Mouse (Mus musculus): ENCODE data around the gene Eef2k. TPM values are rescaled to one million over a fixed set of nuclear protein-coding genes. Genes with fewer than 3 reads are reported as not detected.

The Eef2k gene
- polyA plus RNA-seq (2015; fragmentation: Nextera tagmentation; extraction: Ambion mirVana), result 27.9 and 31.1 TPM in 2 replicates

DNA sequence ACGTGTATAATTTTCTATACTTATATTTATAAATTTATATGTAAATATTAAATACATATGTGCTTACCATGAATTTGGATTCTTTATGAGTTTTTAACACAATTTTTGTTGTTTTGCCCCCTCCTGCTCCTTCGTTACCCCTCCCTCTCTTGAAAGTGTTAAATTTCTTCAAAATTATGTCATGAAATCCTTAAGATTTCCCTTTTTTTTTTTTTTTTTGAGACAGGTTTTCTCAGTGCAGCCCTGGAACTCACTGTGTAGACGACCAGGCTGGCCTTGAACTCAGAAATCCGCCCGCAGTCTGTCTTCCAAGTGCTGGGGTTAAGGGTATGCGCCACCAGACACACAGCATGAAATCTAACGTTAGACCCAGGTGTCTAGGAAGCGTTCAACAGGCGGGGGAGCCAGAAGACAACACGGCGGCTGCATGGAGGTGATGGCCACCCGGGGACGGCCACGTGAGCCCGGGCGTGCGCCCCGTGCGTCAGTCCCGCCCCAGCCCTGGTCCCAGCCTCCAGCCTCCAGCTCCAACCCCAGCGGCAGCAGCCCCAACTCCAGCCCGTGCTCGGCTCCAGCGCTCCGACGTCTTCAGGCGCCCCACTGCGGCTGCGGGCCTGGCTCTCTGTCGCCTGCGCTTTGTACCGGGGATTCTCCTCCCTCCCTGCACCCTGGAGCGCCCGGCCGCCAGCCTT, at the start of gene Eef2k:
TSS of gene Eef2k (plus strand) at position 487 of the 692 bp plus-strand sequence.
- Histone ChIP-seq H3K4me1 (ENCODE audit: insufficient read depth, low read length) (peaks cover 12% of the 10 kb centered on the region; the same call in 1 of the 2 replicates), H3K9ac (replicated peaks; ENCODE audit: low read length) (peak within 1 kb of the TSS; percentile 96), H3K9me3 (ENCODE audit: low read length) (no peaks in the 10 kb centered on the region), H3K4me2 (replicated peaks; ENCODE audit: low read depth, low read length) (peak within 1 kb of the TSS; percentile 88), H3K27ac (ENCODE audit: low read length) (peak within 1 kb of the TSS; percentile 92), H3K4me3 (ENCODE audit: low read length) (peak within 1 kb of the TSS; percentile 77), H3K27me3 (ENCODE audit: insufficient read depth, low read length) (no peaks in the 10 kb centered on the region), H3K36me3 (ENCODE audit: insufficient read depth, low read length) (no peaks in the 10 kb centered on the region)
- WGBS, result 3% methylated on average over 35 of the region's 35 CpGs
- peak; percentile 95 for ATAC-seq (ENCODE audit: low FRiP score, low TSS enrichment)

DNA sequence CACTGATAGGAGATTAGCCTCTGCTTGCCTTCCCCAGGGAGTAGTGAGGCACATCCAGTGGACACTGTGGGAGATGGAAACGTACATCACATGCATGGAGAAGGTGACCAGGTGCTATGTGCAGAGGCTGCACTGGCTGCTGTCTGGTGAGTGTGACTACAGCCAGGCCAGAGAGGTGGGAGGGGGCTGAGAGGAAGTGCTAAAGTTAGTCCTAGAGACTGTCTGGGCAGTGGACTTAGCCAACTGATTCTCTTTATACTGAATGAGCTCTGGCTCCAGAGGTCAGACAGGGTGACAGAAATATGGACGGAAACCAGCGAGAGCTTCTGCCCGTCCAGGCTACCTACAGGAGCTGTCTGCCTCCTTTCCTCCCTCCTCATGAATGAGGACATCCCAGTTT, 47.1 kb upstream of the Eef2k start:
- Histone ChIP-seq H3K4me2 (replicated peaks; ENCODE audit: low read depth, low read length) (no peak overlapping the region), H3K9me3 (ENCODE audit: low read length) (no peaks in the 10 kb centered on the region), H3K27ac (ENCODE audit: low read length) (no peak overlapping the region), H3K4me1 (ENCODE audit: insufficient read depth, low read length) (no peaks in the 10 kb centered on the region), H3K36me3 (ENCODE audit: insufficient read depth, low read length) (no peaks in the 10 kb centered on the region), H3K9ac (replicated peaks; ENCODE audit: low read length) (no peak overlapping the region), H3K4me3 (ENCODE audit: low read length) (no peak overlapping the region), H3K27me3 (ENCODE audit: insufficient read depth, low read length) (no peaks in the 10 kb centered on the region)
- 53% methylated on average over 4 of the region's 4 CpGs for WGBS
- no peak for ATAC-seq (ENCODE audit: low FRiP score, low TSS enrichment)

DNA sequence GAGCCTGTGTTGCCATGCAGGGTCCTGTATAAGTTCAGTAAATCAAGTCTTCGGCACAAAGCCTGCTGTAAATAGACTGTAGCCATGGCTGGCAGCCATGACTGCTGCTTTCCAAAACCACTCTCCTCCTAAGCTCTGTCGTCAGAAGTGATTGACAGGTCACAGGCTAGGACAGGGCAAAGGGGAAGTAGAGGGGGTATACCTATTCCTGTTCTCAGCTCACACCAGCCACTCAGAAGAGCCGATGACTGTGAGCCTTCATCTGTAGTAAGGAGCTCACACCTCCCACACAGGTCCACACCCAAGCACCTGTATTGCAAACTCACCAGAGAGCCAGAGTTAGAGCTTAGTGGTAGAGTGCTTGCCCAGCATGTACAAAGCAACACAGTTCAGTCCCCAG, 46.3 kb upstream of the Eef2k start:
- Histone ChIP-seq H3K36me3 (ENCODE audit: insufficient read depth, low read length) (no peaks in the 10 kb centered on the region), H3K4me1 (ENCODE audit: insufficient read depth, low read length) (no peaks in the 10 kb centered on the region), H3K27ac (ENCODE audit: low read length) (no peak overlapping the region), H3K9ac (replicated peaks; ENCODE audit: low read length) (no peak overlapping the region), H3K4me2 (replicated peaks; ENCODE audit: low read depth, low read length) (no peak overlapping the region), H3K27me3 (ENCODE audit: insufficient read depth, low read length) (no peaks in the 10 kb centered on the region), H3K9me3 (ENCODE audit: low read length) (no peaks in the 10 kb centered on the region), H3K4me3 (ENCODE audit: low read length) (no peak overlapping the region)
- no peak for ATAC-seq (ENCODE audit: low FRiP score, low TSS enrichment)
- 67% methylated on average over 3 of the region's 3 CpGs for WGBS

DNA sequence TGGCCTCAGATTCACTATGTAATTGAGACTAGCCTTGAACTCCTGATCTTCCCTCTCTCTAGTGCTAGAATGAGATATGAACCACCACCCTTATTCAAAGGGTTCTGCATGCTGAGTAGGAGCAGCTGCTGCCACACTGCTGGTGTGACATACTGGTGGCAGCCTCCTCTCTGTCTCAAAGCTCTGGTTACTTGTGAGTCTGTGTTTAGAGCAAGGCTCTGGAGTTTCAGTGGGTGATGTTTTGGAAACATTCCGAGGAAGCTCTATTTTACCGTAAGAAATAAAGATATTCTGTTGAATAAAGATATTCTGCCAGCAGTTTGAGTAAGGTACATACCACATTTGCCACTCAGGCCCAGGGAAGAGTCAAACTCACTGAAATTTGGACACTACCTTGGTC, 39.4 kb upstream of the Eef2k start:
- ATAC-seq (ENCODE audit: low FRiP score, low TSS enrichment), result no peak
- 94% methylated on average over 2 of the region's 2 CpGs for WGBS

DNA sequence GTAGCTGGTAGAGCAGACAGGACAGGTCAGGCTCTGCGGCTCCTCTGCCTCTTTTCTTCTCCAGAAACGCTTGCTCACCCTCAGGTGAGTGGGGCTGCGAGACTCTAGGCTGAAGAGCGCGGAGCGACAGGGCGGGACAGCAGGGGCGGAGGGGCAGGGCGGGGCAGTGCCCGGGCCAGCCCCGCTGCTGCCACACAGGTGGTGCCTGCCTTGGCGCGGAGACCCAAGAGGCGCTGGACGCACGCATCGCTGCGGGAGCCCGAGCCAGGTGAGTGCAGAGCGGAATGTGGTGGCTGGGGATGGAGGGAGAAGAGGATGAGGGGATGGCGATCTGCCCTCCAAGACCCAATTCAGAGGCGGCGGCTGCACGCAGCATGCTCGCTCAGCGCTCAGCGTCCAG, 32.9 kb upstream of the Eef2k start:
- Histone ChIP-seq H3K9ac (replicated peaks; ENCODE audit: low read length) (no peak overlapping the region; the same call in 1 of the 2 replicates), H3K27ac (ENCODE audit: low read length) (no peak overlapping the region), H3K9me3 (ENCODE audit: low read length) (no peaks in the 10 kb centered on the region), H3K4me3 (ENCODE audit: low read length) (peak overlapping the region; percentile 36), H3K36me3 (ENCODE audit: insufficient read depth, low read length) (no peaks in the 10 kb centered on the region), H3K4me1 (ENCODE audit: insufficient read depth, low read length) (peaks cover 4% of the 10 kb centered on the region; the same call in 1 of the 2 replicates), H3K4me2 (replicated peaks; ENCODE audit: low read depth, low read length) (peak overlapping the region; percentile 59), H3K27me3 (ENCODE audit: insufficient read depth, low read length) (no peaks in the 10 kb centered on the region)
- WGBS, result 2% methylated on average over 26 of the region's 27 CpGs
- peak; percentile 67 for ATAC-seq (ENCODE audit: low FRiP score, low TSS enrichment)

More for the DNA sequence above, 39.4 kb upstream of the Eef2k start:
- Histone ChIP-seq H3K4me2 (replicated peaks; ENCODE audit: low read depth, low read length) (no peak overlapping the region), H3K9me3 (ENCODE audit: low read length) (no peaks in the 10 kb centered on the region), H3K27me3 (ENCODE audit: insufficient read depth, low read length) (no peaks in the 10 kb centered on the region), H3K36me3 (ENCODE audit: insufficient read depth, low read length) (no peaks in the 10 kb centered on the region), H3K4me3 (ENCODE audit: low read length) (no peak overlapping the region), H3K4me1 (ENCODE audit: insufficient read depth, low read length) (no peaks in the 10 kb centered on the region), H3K9ac (replicated peaks; ENCODE audit: low read length) (no peak overlapping the region), H3K27ac (ENCODE audit: low read length) (no peak overlapping the region)

GRCm38 (mm10) chr7:120811834-120812415, 30.7 kb upstream of the Eef2k start, which contains the start of gene Gm5737:
TSS of gene Gm5737 (plus strand) at chr7:120812365.
- 74% methylated on average over 6 of the region's 6 CpGs for WGBS
- no peaks in the 10 kb centered on the region for H3K9me3 ChIP-seq (ENCODE audit: low read length)
- 0 out of 2 replicates have a peak, but pooled peaks cover 3% of the 10 kb centered on the region for H3K27me3 ChIP-seq (ENCODE audit: insufficient read depth, low read length)
- peaks cover 4% of the 10 kb centered on the region; the same call in 1 of the 2 replicates for H3K4me1 ChIP-seq (ENCODE audit: insufficient read depth, low read length)
- no peak within 1 kb of the TSS for H3K4me3 ChIP-seq (ENCODE audit: low read length)
- H3K27ac ChIP-seq (ENCODE audit: low read length), result no peak within 1 kb of the TSS
- H3K36me3 ChIP-seq (ENCODE audit: insufficient read depth, low read length), result no peaks in the 10 kb centered on the region
- no peak for ATAC-seq (ENCODE audit: low FRiP score, low TSS enrichment)
- H3K4me2 ChIP-seq (replicated peaks; ENCODE audit: low read depth, low read length), result no peak within 1 kb of the TSS
- H3K9ac ChIP-seq (replicated peaks; ENCODE audit: low read length), result no peak within 1 kb of the TSS

- WGBS, result 89% methylated on average over 6 of the region's 6 CpGs
Measured at GRCm38 (mm10) chr7:120817552-120817951, 25.1 kb upstream of the Eef2k start.

DNA sequence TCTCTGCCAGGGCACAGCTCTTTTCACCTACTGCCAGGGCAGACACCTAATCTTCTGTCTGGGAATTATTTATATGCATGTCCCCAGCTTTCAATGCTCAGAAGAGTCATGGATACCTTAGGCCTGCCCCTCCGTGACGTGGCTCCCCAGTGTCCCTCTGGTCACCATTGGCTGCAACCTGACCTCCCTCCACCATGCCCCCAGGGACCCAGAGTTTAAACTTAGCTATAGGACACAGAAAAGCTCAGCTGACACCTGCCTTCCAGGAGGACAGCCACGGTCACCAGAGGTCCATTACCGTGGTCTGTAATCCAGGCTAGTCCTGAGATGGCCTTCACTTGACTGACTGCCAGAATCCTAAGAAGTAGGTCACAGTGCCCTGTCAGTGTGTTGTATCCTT, 23.2 kb upstream of the Eef2k start:
- H3K4me2 ChIP-seq (replicated peaks; ENCODE audit: low read depth, low read length), result no peak overlapping the region
- no peaks in the 10 kb centered on the region for H3K36me3 ChIP-seq (ENCODE audit: insufficient read depth, low read length)
- no peak overlapping the region for H3K9ac ChIP-seq (replicated peaks; ENCODE audit: low read length)
- H3K27me3 ChIP-seq (ENCODE audit: insufficient read depth, low read length), result 0 out of 2 replicates have a peak, but pooled peaks cover 3% of the 10 kb centered on the region
- no peak for ATAC-seq (ENCODE audit: low FRiP score, low TSS enrichment)
- no peaks in the 10 kb centered on the region for H3K4me1 ChIP-seq (ENCODE audit: insufficient read depth, low read length)
- H3K4me3 ChIP-seq (ENCODE audit: low read length), result no peak overlapping the region
- no peaks in the 10 kb centered on the region for H3K9me3 ChIP-seq (ENCODE audit: low read length)
- no peak overlapping the region for H3K27ac ChIP-seq (ENCODE audit: low read length)
- 75% methylated on average over 4 of the region's 4 CpGs for WGBS

More at GRCm38 (mm10) chr7:120817552-120817951, 25.1 kb upstream of the Eef2k start:
- H3K9ac ChIP-seq (replicated peaks; ENCODE audit: low read length), result no peak overlapping the region
- no peaks in the 10 kb centered on the region for H3K4me1 ChIP-seq (ENCODE audit: insufficient read depth, low read length)
- no peak overlapping the region for H3K4me3 ChIP-seq (ENCODE audit: low read length)
- no peak overlapping the region for H3K4me2 ChIP-seq (replicated peaks; ENCODE audit: low read depth, low read length)
- no peak overlapping the region for H3K27ac ChIP-seq (ENCODE audit: low read length)
- H3K27me3 ChIP-seq (ENCODE audit: insufficient read depth, low read length), result 0 out of 2 replicates have a peak, but pooled peaks cover 3% of the 10 kb centered on the region
- no peak for ATAC-seq (ENCODE audit: low FRiP score, low TSS enrichment)
- no peaks in the 10 kb centered on the region for H3K9me3 ChIP-seq (ENCODE audit: low read length)
- H3K36me3 ChIP-seq (ENCODE audit: insufficient read depth, low read length), result no peaks in the 10 kb centered on the region

DNA sequence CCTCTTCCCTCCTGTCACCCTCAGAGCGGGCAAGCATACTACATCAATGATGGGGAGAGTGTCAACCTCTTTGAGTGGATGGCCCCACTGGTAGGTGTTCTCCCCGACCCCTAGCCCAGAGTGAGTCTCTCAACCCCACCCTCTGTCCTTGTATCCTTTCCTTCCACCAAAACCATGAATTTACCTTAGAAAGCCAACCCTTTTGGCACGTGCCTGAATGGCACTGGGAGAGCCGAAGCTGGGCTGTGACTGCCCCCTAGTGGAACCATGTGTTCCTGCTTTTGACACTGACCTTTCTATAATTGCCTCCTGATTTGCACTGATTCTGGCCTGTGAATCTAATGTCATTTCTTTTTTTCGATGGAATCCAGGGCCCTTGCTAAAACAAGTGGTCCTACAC, 19.4 kb upstream of the Eef2k start:
- H3K4me3 ChIP-seq (ENCODE audit: low read length), result no peak overlapping the region
- 23% methylated on average over 5 of the region's 5 CpGs for WGBS
- H3K4me2 ChIP-seq (replicated peaks; ENCODE audit: low read depth, low read length), result no peak overlapping the region
- 0 out of 2 replicates have a peak, but pooled peaks have one; percentile 11 for ATAC-seq (ENCODE audit: low FRiP score, low TSS enrichment)
- no peaks in the 10 kb centered on the region for H3K27me3 ChIP-seq (ENCODE audit: insufficient read depth, low read length)
- no peak overlapping the region for H3K9ac ChIP-seq (replicated peaks; ENCODE audit: low read length)
- H3K36me3 ChIP-seq (ENCODE audit: insufficient read depth, low read length), result no peaks in the 10 kb centered on the region
- H3K9me3 ChIP-seq (ENCODE audit: low read length), result no peaks in the 10 kb centered on the region
- H3K27ac ChIP-seq (ENCODE audit: low read length), result no peak overlapping the region
- no peaks in the 10 kb centered on the region for H3K4me1 ChIP-seq (ENCODE audit: insufficient read depth, low read length)

GRCm38 (mm10) chr7:120825097-120825496, 17.5 kb upstream of the Eef2k start:
- H3K27me3 ChIP-seq (ENCODE audit: insufficient read depth, low read length), result no peaks in the 10 kb centered on the region
- no peak overlapping the region for H3K9ac ChIP-seq (replicated peaks; ENCODE audit: low read length)
- H3K36me3 ChIP-seq (ENCODE audit: insufficient read depth, low read length), result no peaks in the 10 kb centered on the region
- no peaks in the 10 kb centered on the region for H3K9me3 ChIP-seq (ENCODE audit: low read length)
- 72% methylated on average over 2 of the region's 2 CpGs for WGBS
- no peak for ATAC-seq (ENCODE audit: low FRiP score, low TSS enrichment)
- peaks cover 4% of the 10 kb centered on the region; the same call in 1 of the 2 replicates for H3K4me1 ChIP-seq (ENCODE audit: insufficient read depth, low read length)
- no peak overlapping the region for H3K4me3 ChIP-seq (ENCODE audit: low read length)
- no peak overlapping the region for H3K4me2 ChIP-seq (replicated peaks; ENCODE audit: low read depth, low read length)
- H3K27ac ChIP-seq (ENCODE audit: low read length), result no peak overlapping the region
